ENCODE assay signal across 9 mouse cellular contexts in genomic region chr7:92765426-92765825, GRCm38 (mm10). TPM values are rescaled to one million over a fixed set of nuclear protein-coding genes. Genes with fewer than 3 reads are reported as not detected.
DNase-seq lines count a peak whose midpoint lies in the region; ATAC-seq and TF ChIP-seq lines count a peak whose summit lies in the region.
"Had no signal": no experiment of that assay in that cellular context is flagged by ENCODE, and none has a peak within 500 bp of the region (broad histone marks: within the 10 kb centered on the region; RNA-seq: fewer than 3 reads in every experiment).

No protein-coding gene starts in this region.

- H3K4me3 ChIP-seq in embryonic facial prominence, embryonic 14.5 days (ENCODE audit: low read depth, low read length): no peak overlapping the region
- no peak overlapping the region for H3K4me3 ChIP-seq in embryonic facial prominence, embryonic 10.5 days
- no peak overlapping the region for H3K4me3 ChIP-seq in left cerebral cortex, adult 2 months
- H3K4me3 ChIP-seq: liver, embryonic 13.5 days had no signal

- H3K9ac ChIP-seq in embryonic facial prominence, embryonic 14.5 days (ENCODE audit: low read depth, low read length): no peak overlapping the region
- H3K9ac ChIP-seq: liver, embryonic 13.5 days had no signal

- H3K27ac ChIP-seq in embryonic facial prominence, embryonic 14.5 days (replicated peaks; ENCODE audit: low read depth, low read length): no peak overlapping the region
- H3K27ac ChIP-seq in embryonic facial prominence, embryonic 10.5 days (replicated peaks): no peak overlapping the region
- H3K27ac ChIP-seq in left cerebral cortex, adult 2 months: peak overlapping the region; percentile 57
- H3K27ac ChIP-seq: liver, embryonic 13.5 days had no signal

- TF ChIP-seq CTCF in left cerebral cortex, adult 2 months (IDR thresholded peaks at IDR 0.05): no peak

- DNase-seq in embryonic facial prominence, embryonic 14.5 days (ENCODE audit: low spot score): peak; percentile 50
- no peak for DNase-seq in embryonic facial prominence, embryonic 10.5 days (ENCODE audit: low spot score)
- no peak for DNase-seq in left cerebral cortex, adult 2 months (ENCODE audit: extremely low spot score in 1 of 2, low spot score in 2 of 2)
- no peak for DNase-seq in left cerebral cortex, postnatal 25 days (ENCODE audit: low spot score in 2 of 2)
- peak; percentile 87 for DNase-seq in brain, adult 2 months (ENCODE audit: low read depth, low spot score)
- peak; percentile 38 for DNase-seq in gastrocnemius, postnatal 25 days
- DNase-seq in B cell, adult 2 months: no peak
- no peak for DNase-seq in ovary, postnatal 14 days (ENCODE audit: low spot score)
- DNase-seq: liver, embryonic 13.5 days had no signal

- H3K4me2 ChIP-seq in embryonic facial prominence, embryonic 14.5 days (ENCODE audit: low read depth, low read length): no peak overlapping the region
- H3K4me2 ChIP-seq: liver, embryonic 13.5 days had no signal

- ATAC-seq in embryonic facial prominence, embryonic 14.5 days (ENCODE audit: low read depth): no peak

- no peaks in the 10 kb centered on the region for H3K36me3 ChIP-seq in embryonic facial prominence, embryonic 14.5 days (ENCODE audit: control insufficient read depth, insufficient read depth, low read length)
- no peaks in the 10 kb centered on the region for H3K36me3 ChIP-seq in embryonic facial prominence, embryonic 10.5 days (replicated peaks)
- H3K36me3 ChIP-seq: liver, embryonic 13.5 days had no signal

- WGBS in embryonic facial prominence, embryonic 14.5 days: 62% methylated on average over 9 of the region's 9 CpGs
- 82% methylated on average over 9 of the region's 9 CpGs for WGBS in embryonic facial prominence, embryonic 10.5 days

- intact Hi-C loops in left cerebral cortex, adult 2 months (cut with DNase I): no loop called here
- intact Hi-C loops in left cerebral cortex, postnatal 25 days (cut with DNase I): no loop called here

- no peaks in the 10 kb centered on the region for H3K27me3 ChIP-seq in embryonic facial prominence, embryonic 14.5 days (replicated peaks; ENCODE audit: control insufficient read depth, insufficient read depth, low read length)
- H3K27me3 ChIP-seq in embryonic facial prominence, embryonic 10.5 days (replicated peaks; ENCODE audit: low read depth, poor library complexity, severe bottlenecking): no peaks in the 10 kb centered on the region
- H3K27me3 ChIP-seq: liver, embryonic 13.5 days had no signal

- H3K9me3 ChIP-seq in embryonic facial prominence, embryonic 14.5 days (ENCODE audit: control insufficient read depth, low read length): no peaks in the 10 kb centered on the region
- no peaks in the 10 kb centered on the region for H3K9me3 ChIP-seq in embryonic facial prominence, embryonic 10.5 days
- H3K9me3 ChIP-seq: liver, embryonic 13.5 days had no signal

- H3K4me1 ChIP-seq in embryonic facial prominence, embryonic 14.5 days (ENCODE audit: control insufficient read depth, insufficient read depth, low read length): peaks cover 13% of the 10 kb centered on the region
- peaks cover 10% of the 10 kb centered on the region; the same call in 1 of the 2 replicates for H3K4me1 ChIP-seq in embryonic facial prominence, embryonic 10.5 days

RNA-seq across cellular contexts. Expression of gene Rab30, which starts 24.0 kb away (rescaled TPM):
- 21.3 and 25.8 TPM in 2 replicates for polyA plus RNA-seq in embryonic facial prominence, embryonic 14.5 days (2014; fragmentation: Nextera tagmentation; extraction: Ambion mirVana)
- polyA plus RNA-seq in embryonic facial prominence, embryonic 10.5 days (2016; fragmentation: Nextera tagmentation; extraction: Ambion mirVana): 9.1 and 12.3 TPM in 2 replicates
- total RNA-seq in left cerebral cortex, adult 2 months (2021): 10 to 100 TPM; 38.7 to 43.6 TPM
- total RNA-seq in left cerebral cortex, postnatal 25 days (2021): 10 to 100 TPM; 40.4 to 41.8 TPM
- total RNA-seq in gastrocnemius, postnatal 25 days (2021): 10 to 100 TPM in 1 of 2 experiments, 1 to 10 TPM in 1; 6.7 to 12.7 TPM

Comparison
In these comparisons a context has a peak if more than half of its experiments do, and no peak if none do; other contexts are left out.
1. DNase-seq: peak in embryonic facial prominence, embryonic 14.5 days (single experiment), brain, adult 2 months (single experiment) and gastrocnemius, postnatal 25 days (single experiment); none in embryonic facial prominence, embryonic 10.5 days (single experiment), left cerebral cortex, adult 2 months (0 of 2), left cerebral cortex, postnatal 25 days (0 of 2), B cell, adult 2 months (0 of 2) and ovary, postnatal 14 days (single experiment).